Mouse (Mus musculus) hematopoietic stem cell, adult 5-6 weeks (primary cell): ENCODE measurements around the gene Pnpo. TPM values are rescaled to one million over a fixed set of nuclear protein-coding genes. Genes with fewer than 3 reads are reported as not detected.
A peak's percentile ranks its signal among the peaks of the same experiment; 100 is the strongest.

Experiments
- ATAC-seq, 2 experiments: fragments of 125-278 bp in 1 of 2; replicated peaks in 1 of 2; 2 replicates each; pipeline ENCODE4 v1.8.0; 2016 to 2017; ENCODE audit warnings: inconsistent platforms in 2 of 2, mild to moderate bottlenecking in 2 of 2, moderate number of reproducible peaks in 2 of 2, low read depth in 1 of 2, moderate TSS enrichment in 1 of 2; ENCODE audit not compliant: low FRiP score in 2 of 2, poor library complexity in 2 of 2, severe bottlenecking in 2 of 2, insufficient read depth in 1 of 2, low TSS enrichment in 1 of 2
- total RNA-seq: library from RNA; stranded (forward); fragments of 172-1452, 232-1000 nt; gene quantifications from 2 replicates; pipeline ENCODE4 v1.2.3, GENCODE M21; 2017

Pnpo gene
- total RNA-seq, 1 experiment from 2014 or later = 32.5 TPM

GRCm38 (mm10) chr11:96974813-96975212 is 31.0 kb upstream of the Pnpo start:
- no peak for ATAC-seq

- no peak for ATAC-seq
Measured at GRCm38 (mm10) chr11:96973426-96973964, 29.7 kb upstream of the Pnpo start.

GRCm38 (mm10) chr11:96972906-96973305 is 29.1 kb upstream of the Pnpo start:
- no peak for ATAC-seq

- ATAC-seq = no peak
Measured at GRCm38 (mm10) chr11:96970341-96970740, 26.6 kb upstream of the Pnpo start.

- ATAC-seq = no peak
Measured at GRCm38 (mm10) chr11:96969746-96970145, 26.0 kb upstream of the Pnpo start.

GRCm38 (mm10) chr11:96969280-96969722 is 25.5 kb upstream of the Pnpo start:
- no peak for ATAC-seq

GRCm38 (mm10) chr11:96968476-96968875 is 24.7 kb upstream of the Pnpo start:
- no peak for ATAC-seq

- ATAC-seq = peak; percentile 49 to 65
Measured at GRCm38 (mm10) chr11:96967544-96968269, 23.9 kb upstream of the Pnpo start.

GRCm38 (mm10) chr11:96966914-96967543 is 23.2 kb upstream of the Pnpo start:
- peak; percentile 71 to 74 for ATAC-seq

GRCm38 (mm10) chr11:96966172-96966571 is 22.4 kb upstream of the Pnpo start:
- ATAC-seq = no peak

GRCm38 (mm10) chr11:96963580-96963979 is 19.8 kb upstream of the Pnpo start:
- ATAC-seq = peak; percentile 58 to 72

GRCm38 (mm10) chr11:96957061-96957805 is 13.4 kb upstream of the Pnpo start:
- no peak for ATAC-seq

GRCm38 (mm10) chr11:96956009-96956724 is 12.4 kb upstream of the Pnpo start:
- no peak for ATAC-seq

GRCm38 (mm10) chr11:96955094-96955493 is 11.3 kb upstream of the Pnpo start:
- ATAC-seq = no peak

- no peak for ATAC-seq
Measured at GRCm38 (mm10) chr11:96952896-96953295, 9.1 kb upstream of the Pnpo start.

- no peak for ATAC-seq
Measured at GRCm38 (mm10) chr11:96952426-96952825, 8.6 kb upstream of the Pnpo start.

GRCm38 (mm10) chr11:96950767-96951166 is 7.0 kb upstream of the Pnpo start:
- ATAC-seq = no peak
